Mouse (Mus musculus): ENCODE data around the gene Mertk.

The Mertk gene

DNA sequence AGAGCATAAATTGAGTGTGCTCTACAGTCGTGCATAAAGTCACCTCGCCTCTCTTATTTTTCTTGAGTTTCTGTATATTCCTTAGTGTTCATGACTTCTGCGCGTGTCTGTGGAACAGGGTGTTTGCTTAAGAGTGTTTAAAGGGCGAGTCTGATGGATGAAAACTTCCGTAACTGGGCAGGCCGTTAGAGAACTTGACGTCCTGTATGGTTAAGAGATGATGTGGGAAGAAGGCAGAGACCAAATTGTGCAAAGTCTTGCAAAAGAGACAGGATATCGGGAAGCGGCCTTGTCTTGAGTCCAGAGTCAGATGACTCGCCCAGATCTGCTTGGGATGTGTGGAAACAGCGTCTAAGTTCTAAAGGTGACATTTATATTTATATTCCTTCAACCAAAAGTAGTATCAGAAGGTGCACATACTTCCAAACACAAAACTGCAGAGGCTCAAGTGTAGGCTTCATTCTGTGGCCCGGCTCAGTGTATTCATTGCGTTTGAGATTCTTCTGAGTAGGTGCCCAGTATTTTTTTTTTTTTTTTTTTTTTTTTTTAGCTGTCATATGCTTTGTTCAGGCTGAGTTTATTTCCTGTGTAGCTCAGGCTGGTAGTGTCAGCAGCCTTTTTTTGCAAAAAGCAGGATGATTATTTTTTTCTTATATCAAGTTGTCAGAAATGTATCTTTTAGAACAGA lies 120.3 kb downstream of the Mertk start:
- no peak for DNase-seq (ENCODE audit: low spot score in 2 of 2)

DNA sequence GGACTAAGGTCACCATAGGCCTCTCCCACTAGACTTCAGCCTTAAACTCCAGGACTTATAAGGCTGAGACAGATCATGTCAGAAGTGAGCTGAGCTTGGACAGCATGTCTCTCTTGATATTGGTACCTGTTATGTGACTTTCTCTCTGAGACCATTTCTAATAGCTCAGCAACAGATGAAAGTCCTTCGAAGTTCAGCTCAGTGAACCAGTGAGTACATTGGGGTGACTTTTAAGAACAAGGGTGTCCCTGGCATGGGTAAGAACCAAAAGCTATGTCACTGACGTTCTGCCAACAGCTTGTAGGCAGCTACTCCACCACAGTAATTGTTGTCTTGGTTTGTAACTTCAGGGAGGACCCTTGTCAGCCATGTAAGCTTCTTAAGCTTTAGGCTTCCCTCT lies 121.9 kb downstream of the Mertk start:
- no peak for DNase-seq (ENCODE audit: low spot score in 2 of 2)

DNA sequence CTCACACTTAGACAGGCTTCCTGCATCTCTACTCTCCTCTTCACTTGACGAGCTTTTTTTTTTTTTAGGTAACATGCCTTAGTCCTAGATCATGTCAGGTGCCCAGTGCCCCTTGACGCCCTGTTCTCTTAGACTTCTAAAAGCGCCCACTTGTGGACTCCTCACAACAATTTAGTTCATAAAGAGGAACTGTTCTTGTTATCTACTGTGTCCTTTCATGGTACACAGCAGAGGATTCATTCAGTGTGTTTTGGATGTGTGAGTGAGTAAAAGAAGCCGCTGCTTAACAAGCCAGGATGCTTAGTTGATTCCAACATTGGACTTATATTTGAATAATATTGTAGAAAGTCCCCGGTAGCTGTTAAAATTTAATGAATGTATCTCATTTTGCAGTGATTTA lies 125.1 kb downstream of the Mertk start:
- DNase-seq (ENCODE audit: low spot score in 2 of 2), result no peak

DNA sequence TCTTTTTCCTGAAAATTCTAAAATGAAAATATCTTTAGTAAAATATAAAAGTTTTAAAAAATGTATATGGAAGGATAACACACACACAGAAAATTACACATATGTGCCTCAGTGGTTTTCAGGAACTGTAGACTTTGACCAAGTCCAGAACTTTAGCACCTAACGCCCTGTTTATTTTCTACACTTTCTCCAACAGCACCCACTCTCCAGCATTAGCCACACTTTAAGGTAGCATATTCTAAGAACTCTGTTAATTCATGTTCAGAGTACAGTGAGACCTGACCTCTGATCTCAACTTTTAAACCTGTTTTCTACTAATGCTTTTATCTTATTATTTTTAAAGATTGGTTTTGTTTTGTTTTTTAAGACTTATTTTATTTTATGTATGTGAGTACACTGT lies 129.0 kb downstream of the Mertk start:
- no peak for DNase-seq (ENCODE audit: low spot score in 2 of 2)

DNA sequence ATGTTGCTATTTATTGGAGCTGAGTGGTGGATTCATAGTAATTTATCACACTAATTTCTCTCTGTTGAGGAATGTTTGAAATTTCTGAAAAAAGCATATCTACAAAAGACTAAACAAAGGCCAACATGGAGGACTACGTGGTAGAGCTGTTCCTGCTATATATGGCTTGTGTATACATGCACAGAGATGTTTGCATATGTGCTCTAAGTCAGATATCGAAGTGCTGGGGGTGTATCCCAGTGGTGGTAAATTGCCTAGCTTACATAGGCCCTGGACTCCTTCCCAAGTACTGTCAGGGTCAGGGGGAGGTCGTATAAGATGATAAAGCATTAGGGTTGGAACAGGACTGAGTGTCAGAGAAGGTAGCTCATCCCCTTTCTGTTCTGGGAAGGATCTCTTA lies 133.9 kb downstream of the Mertk start:
- no peak for DNase-seq (ENCODE audit: low spot score in 2 of 2)

DNA sequence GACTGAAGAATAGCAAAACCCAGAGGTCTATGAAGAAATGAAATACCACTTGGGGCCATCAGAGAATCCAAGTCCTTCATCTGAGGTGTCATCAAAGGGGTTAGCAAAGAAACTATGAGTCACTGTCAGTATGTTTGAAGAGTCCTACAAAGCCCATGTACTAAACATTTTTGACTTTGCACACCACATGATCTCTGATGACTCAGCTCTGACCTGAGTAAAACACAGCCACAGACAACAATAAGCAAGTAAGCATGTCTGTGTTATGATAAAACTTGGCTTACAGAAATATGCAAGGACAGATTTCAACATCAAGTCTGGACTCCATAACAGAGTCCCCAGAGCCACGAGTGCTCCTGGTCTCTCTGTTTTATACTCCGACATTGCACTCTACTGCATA lies 134.3 kb downstream of the Mertk start:
- DNase-seq (ENCODE audit: low spot score in 2 of 2), result no peak

DNA sequence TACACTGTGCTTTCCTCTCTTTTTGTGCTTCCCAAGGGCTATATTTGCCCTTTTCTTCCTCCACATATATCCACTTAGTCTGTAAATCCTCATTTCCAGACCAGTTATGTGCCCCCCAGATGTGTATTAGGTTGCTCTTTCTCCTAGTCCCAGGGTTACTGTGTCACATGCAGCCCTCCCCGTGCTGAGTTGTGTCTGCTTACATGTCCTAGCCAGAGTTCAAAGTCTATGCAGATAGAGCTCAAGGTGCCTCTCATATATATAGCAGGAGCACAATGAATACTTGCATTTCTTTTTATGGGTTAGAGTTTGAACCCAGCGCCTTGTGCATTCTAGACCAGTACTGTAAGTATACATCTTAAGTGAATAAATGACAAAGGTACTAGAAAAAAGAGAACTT lies 134.7 kb downstream of the Mertk start:
- DNase-seq (ENCODE audit: low spot score in 2 of 2), result no peak

DNA sequence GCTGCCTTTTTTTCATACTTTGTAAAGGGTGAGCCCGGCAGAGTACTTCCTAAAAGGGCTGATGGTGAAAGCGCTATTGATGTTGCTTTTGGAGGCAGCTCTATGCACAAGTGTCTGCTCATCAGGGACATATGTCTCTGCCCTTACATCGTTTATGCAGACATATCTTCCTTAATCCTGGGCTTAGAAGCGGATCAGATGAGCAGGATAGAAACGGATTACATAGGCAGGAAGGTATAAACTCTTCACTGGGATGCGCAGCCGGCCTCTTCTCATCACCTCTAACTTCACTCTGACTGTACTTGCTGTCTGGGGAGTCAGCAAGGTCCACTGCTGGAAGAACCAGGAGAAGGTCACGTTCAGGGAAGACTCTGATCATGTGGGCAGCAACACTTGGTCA lies 138.8 kb downstream of the Mertk start:
- DNase-seq (ENCODE audit: low spot score in 2 of 2), result no peak

DNA sequence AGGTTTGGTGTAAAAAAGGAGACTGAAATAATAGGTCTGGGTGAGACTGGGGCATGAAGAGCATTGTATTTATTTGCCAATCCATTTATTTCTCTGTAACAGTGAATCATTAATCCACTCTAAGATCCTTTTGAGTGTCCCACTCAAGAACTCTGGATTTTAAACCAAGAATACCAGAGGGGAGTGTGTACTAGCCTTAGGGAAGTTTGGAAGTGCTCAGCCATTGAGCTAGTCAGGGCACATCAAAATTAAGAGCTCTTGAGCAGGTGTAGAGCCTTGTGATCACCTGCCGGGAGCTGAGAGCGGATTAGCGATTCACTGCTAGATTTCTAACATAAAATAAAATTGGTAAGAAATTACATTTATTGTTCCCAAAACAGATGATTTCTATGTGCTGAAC lies 139.9 kb downstream of the Mertk start:
- DNase-seq (ENCODE audit: low spot score in 2 of 2), result no peak

DNA sequence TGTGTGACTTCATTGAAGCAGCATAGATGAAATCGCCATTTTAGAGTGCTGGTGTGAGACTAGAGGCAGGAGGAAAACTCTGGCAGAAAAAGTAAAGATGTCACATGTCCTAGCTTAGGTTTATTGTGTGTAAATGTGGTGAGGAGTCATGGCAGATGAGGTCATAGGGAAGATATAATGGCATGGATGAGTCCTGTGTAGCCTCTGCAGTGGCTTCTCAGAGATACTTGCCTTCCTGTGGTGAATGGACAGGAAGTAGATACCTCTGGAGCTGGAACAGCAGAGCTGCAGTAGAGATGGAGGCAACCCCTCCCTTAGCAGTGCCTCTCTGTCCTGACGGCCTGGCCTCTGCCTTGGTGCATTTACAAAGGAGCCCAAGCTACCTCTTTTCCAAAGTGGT lies 140.7 kb downstream of the Mertk start:
- no peak for DNase-seq (ENCODE audit: low spot score in 2 of 2)

DNA sequence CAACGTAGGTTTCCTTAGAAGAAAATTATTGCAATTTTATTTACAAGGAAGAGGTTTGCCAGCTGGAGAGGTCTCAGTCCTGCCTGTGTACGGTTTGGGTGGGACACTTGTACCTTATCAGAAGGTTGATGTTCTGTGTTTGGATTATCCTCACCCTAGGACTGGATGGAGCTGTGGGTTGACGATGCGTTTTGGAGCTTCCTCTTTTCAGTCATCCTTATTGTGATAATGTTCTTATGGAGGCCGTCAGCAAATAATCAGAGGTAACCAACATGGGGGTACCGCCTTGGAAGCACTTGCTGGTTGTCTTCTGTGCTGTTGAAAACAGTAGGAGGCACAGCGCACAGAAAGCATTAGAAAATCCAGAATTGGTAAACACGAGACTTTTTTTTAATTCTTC lies 143.7 kb downstream of the Mertk start:
- no peak for DNase-seq (ENCODE audit: low spot score in 2 of 2)

DNA sequence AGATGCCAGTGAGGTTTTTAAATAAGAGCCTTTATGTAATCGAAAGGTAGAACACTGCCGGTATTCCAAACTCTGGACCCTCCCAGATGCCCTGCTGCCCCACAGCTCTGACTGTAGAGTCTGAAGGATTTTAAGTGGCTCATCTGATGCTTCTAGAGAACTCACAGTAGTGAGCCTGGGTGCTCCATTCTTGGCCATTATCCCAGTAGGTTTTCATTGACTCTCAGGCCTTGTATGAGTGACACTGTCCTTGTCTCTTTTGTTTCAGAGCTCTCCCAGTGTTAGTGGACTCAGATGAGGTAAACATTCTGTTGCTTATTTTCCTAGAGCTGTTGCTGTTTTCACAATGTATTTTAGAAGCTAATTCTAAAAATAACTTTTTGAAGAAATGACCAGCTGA lies 151.3 kb downstream of the Mertk start:
- DNase-seq (ENCODE audit: low spot score in 2 of 2), result no peak

Data from urinary bladder, postnatal 4 days (tissue).